Mouse (Mus musculus) myocyte (in vitro differentiated cells): ENCODE results near the gene 1600002K03Rik. TPM values are rescaled to one million over a fixed set of nuclear protein-coding genes. Genes with fewer than 3 reads are reported as not detected.

Source experiments
- H3K27me3 ChIP-seq: one replicate; pipeline ENCODE4 v1.6.1; 2011; ENCODE audit not compliant: control insufficient read depth, insufficient read depth, insufficient read length
- H3K36me3 ChIP-seq: one replicate; pipeline ENCODE4 v1.6.1; 2011; ENCODE audit not compliant: control insufficient read depth, insufficient read depth
- H3K4me2 ChIP-seq: one replicate; pipeline ENCODE4 v1.6.1; 2011; ENCODE audit warnings: low read depth, control low read depth
- H3K4me3 ChIP-seq: one replicate; pipeline ENCODE4 v1.5.1; 2011; ENCODE audit warnings: mild to moderate bottlenecking, control low read depth, moderate library complexity
- H3K79me2 ChIP-seq: one replicate; pipeline ENCODE4 v1.6.1; 2011; ENCODE audit not compliant: control insufficient read depth, insufficient read depth
- H3ac ChIP-seq: one replicate; pipeline ENCODE4 v1.6.1; 2011; ENCODE audit not compliant: control insufficient read depth, insufficient read length
- CEBPB ChIP-seq: IDR thresholded peaks from 2 replicates; pipeline ENCODE4 v1.6.1; 2011; ENCODE audit warnings: mild to moderate bottlenecking, moderate library complexity; ENCODE audit not compliant: poor library complexity, insufficient read depth, severe bottlenecking
- E2F4 ChIP-seq: IDR thresholded peaks from one replicate; pipeline ENCODE4 v1.6.1; 2011; ENCODE audit warnings: mild to moderate bottlenecking, control low read depth, moderate library complexity; ENCODE audit not compliant: insufficient read depth
- MAX ChIP-seq: IDR thresholded peaks from one replicate; pipeline ENCODE4 v1.6.1; 2011; ENCODE audit warnings: low read depth, mild to moderate bottlenecking, control low read depth
- MYOG ChIP-seq, 3 experiments: IDR thresholded peaks; one replicate each; pipeline ENCODE4 v1.6.1; 2011; ENCODE audit warnings: control low read depth in 2 of 3, low read depth in 2 of 3, mild to moderate bottlenecking in 2 of 3; ENCODE audit not compliant: insufficient read length in 2 of 3, control insufficient read depth in 1 of 3, insufficient read depth in 1 of 3
- POLR2A ChIP-seq: IDR thresholded peaks from one replicate; pipeline ENCODE4 v1.6.1; 2011; ENCODE audit warnings: low read depth, mild to moderate bottlenecking, control low read depth, moderate library complexity; ENCODE audit not compliant: insufficient read length
- POLR2AphosphoS2 ChIP-seq: IDR thresholded peaks from one replicate; pipeline ENCODE4 v1.6.1; 2011; ENCODE audit warnings: low read depth, control low read depth; ENCODE audit not compliant: insufficient read length
- REST ChIP-seq: IDR thresholded peaks from one replicate; pipeline ENCODE4 v1.6.1; 2011; ENCODE audit warnings: mild to moderate bottlenecking, control low read depth, moderate library complexity; ENCODE audit not compliant: insufficient read depth, insufficient read length
- SRF ChIP-seq: IDR thresholded peaks from one replicate; pipeline ENCODE4 v1.6.1; 2011; ENCODE audit warnings: low read depth; ENCODE audit not compliant: control insufficient read depth, insufficient read length
- TCF12 ChIP-seq: IDR thresholded peaks from one replicate; pipeline ENCODE4 v1.6.1; 2011; ENCODE audit warnings: mild to moderate bottlenecking, control low read depth; ENCODE audit not compliant: poor library complexity, insufficient read depth, severe bottlenecking
- TCF3 ChIP-seq: IDR thresholded peaks from one replicate; pipeline ENCODE4 v1.6.1; 2011; ENCODE audit warnings: low read depth, control low read depth; ENCODE audit not compliant: insufficient read length
- USF1 ChIP-seq: IDR thresholded peaks from one replicate; pipeline ENCODE4 v1.6.1; 2011; ENCODE audit warnings: low read depth, mild to moderate bottlenecking, control low read depth, moderate library complexity
- polyA plus RNA-seq: library from polyadenylated mRNA; unstranded; fragments of >200 nt; fragmentation: generic; extraction: Trizol; gene quantifications from one replicate; pipeline ENCODE4 v1.2.1, GENCODE M21; 2012; ENCODE audit warnings: missing spikeins

Gene 1600002K03Rik
- polyA plus RNA-seq, 1 experiment = 23.5 TPM

- TF ChIP-seq POLR2AphosphoS2 = peak; percentile 79
- TF ChIP-seq TCF3 = no peak
- Histone ChIP-seq H3K36me3 (peaks cover 32% of the 10 kb centered on the region), H3K4me3 (peak overlapping the region; percentile 100)
Measured at GRCm38 (mm10) chr10:80150226-80151210, 22.2 kb upstream of the 1600002K03Rik start.

DNA sequence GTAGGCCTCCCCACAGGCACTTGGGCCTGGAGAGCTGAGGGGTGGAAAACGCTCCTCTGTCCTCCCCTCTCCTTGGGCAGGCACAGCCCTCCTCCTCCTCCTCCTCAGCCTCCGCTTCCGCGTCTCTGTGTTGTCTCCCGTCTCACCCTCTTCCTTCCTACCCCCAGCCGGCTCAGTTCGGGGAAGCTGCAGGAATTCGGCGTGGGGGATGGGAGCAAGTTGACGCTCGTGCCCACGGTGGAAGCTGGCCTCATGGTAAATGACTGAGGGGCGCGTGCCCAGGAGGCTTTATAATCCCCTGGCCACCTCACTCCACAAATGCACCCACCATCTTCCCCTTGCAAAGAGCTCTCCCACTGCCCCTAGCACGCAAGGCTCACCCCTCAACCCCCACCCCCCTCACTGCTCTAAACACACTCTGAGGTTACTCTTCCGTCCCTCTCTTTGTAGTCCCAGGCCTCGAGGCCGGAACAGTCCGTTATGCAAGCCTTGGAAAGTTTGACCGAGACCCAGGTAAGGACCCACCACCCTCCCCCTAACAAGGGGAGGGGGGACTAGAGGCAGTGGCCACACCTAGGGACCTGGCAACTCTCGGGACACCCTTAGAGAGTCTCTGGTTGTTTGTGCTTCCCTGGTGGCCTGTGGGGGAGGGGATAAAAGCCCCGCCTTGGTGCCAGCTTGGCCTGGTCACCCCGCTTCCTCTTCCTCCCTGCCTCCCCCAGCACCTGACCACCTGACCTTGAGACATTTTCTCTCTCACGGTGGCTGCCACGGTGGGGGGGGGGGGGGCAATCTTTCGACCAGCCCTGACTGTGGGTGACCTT lies 21.3 kb upstream of the 1600002K03Rik start:
- H3K79me2 ChIP-seq = peaks cover 59% of the 10 kb centered on the region
- peak overlapping the region; percentile 97 for H3K4me2 ChIP-seq
- peak; percentile 20 for TF ChIP-seq USF1
- TF ChIP-seq POLR2A = peak; percentile 60
- peak; percentile 85 for TF ChIP-seq POLR2AphosphoS2
- TF ChIP-seq TCF3 = no peak
- no peak for TF ChIP-seq E2F4
- no peak for TF ChIP-seq MYOG (IDR thresholded peaks at IDR 0.05; ENCODE audit: control insufficient read depth in 1 of 3, insufficient read depth in 1 of 3, insufficient read length in 2 of 3, low read depth in 2 of 3)
- peak overlapping the region; percentile 100 for H3K4me3 ChIP-seq
- H3K36me3 ChIP-seq = peaks cover 41% of the 10 kb centered on the region
- no peaks in the 10 kb centered on the region for H3K27me3 ChIP-seq
- peak overlapping the region; percentile 69 for H3ac ChIP-seq

More at GRCm38 (mm10) chr10:80150226-80151210, 22.2 kb upstream of the 1600002K03Rik start:
- Histone ChIP-seq H3ac (peak overlapping the region; percentile 69), H3K27me3 (no peaks in the 10 kb centered on the region), H3K4me2 (peak overlapping the region; percentile 97), H3K79me2 (peaks cover 59% of the 10 kb centered on the region)

DNA sequence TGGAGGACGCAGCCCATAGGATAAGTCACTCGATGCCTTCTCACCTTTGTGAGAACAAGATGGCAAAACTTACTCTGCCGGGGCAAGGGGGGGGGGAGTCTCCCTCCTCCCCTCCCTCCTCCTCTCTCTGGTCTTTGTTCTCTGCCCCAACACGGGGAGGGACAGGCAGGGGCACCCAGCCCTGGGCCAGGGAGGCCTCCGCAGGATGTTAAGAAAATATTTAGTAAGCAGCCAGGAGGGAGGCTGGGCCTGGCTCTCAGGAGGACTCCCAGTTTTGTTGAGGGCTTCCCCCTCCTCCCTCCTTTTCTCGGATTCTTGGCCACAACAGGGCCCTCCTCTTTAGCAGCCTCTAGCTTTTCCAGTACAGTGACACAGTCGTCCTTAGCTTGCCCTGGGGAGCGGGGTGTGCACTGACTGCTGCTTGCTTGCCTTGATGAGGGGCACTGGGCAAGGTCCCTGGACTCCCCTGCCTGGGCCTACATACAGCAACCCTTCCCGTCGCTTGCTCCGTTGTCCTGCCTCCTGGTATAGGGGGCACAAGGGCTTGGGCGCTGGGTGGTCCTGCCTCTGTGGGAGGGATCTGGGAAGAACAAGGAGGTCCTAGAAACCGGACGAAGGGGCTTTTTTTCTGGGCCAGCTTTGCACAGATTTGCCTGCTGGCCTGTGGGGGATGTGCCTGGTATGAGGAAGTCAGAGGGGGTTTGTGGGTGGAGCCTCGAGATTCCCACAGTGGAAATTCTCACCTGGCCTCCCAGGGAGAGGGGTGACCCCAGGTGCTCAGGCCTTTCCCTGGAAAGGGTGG lies 20.5 kb upstream of the 1600002K03Rik start:
- H3K36me3 ChIP-seq = peaks cover 49% of the 10 kb centered on the region

DNA sequence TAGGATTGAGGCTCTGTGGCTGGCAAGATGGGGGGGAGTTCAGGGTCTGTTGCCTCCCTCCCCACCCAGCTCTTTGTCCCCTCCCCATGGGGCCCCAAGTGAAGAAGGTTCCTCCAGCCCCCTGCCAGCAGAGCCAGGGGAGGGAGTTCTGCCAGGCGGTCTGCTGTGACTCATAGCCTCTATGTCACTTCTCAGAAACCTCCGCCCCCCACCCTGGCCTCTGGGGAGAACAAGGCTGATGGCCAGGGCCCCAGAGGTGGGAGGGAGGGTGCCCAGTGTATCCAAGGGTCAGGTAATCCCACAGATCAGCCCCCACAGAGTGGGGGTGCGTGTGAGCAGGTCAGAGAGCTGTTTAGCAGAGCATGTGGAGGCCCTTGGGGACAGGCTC lies 19.9 kb upstream of the 1600002K03Rik start:
- H3K36me3 ChIP-seq = peaks cover 53% of the 10 kb centered on the region
- H3K4me3 ChIP-seq = peak overlapping the region; percentile 100
- H3K4me2 ChIP-seq = peak overlapping the region; percentile 97
- H3K27me3 ChIP-seq = no peaks in the 10 kb centered on the region
- peaks cover 59% of the 10 kb centered on the region for H3K79me2 ChIP-seq
- peak overlapping the region; percentile 69 for H3ac ChIP-seq
- TF ChIP-seq MAX (no peak), TCF3 (no peak), USF1 (no peak), POLR2A (peak; percentile 37)

More for the DNA sequence above, 20.5 kb upstream of the 1600002K03Rik start:
- peak overlapping the region; percentile 97 for H3K4me2 ChIP-seq
- TF ChIP-seq POLR2A = peak; percentile 60
- peak; percentile 58 for TF ChIP-seq POLR2AphosphoS2
- TF ChIP-seq USF1 = no peak
- TF ChIP-seq SRF = no peak
- no peak for TF ChIP-seq CEBPB
- TF ChIP-seq TCF12 = no peak
- TF ChIP-seq E2F4 = no peak
- H3ac ChIP-seq = peak overlapping the region; percentile 69
- H3K79me2 ChIP-seq = peaks cover 59% of the 10 kb centered on the region
- no peaks in the 10 kb centered on the region for H3K27me3 ChIP-seq
- peak overlapping the region; percentile 100 for H3K4me3 ChIP-seq

- TF ChIP-seq REST (no peak), SRF (no peak), POLR2AphosphoS2 (peak; percentile 75), POLR2A (no peak), MYOG (IDR thresholded peaks at IDR 0.05; ENCODE audit: control insufficient read depth in 1 of 3, insufficient read depth in 1 of 3, insufficient read length in 2 of 3, low read depth in 2 of 3) (no peak)
- Histone ChIP-seq H3K79me2 (peaks cover 59% of the 10 kb centered on the region), H3K27me3 (no peaks in the 10 kb centered on the region), H3K4me3 (peak overlapping the region; percentile 100), H3K4me2 (peak overlapping the region; percentile 97), H3K36me3 (peaks cover 53% of the 10 kb centered on the region), H3ac (no peak overlapping the region)
Measured at GRCm38 (mm10) chr10:80153713-80154112, 19.0 kb upstream of the 1600002K03Rik start.
